Mouse (Mus musculus): ENCODE results near the gene Klf13.

The Klf13 gene

DNA sequence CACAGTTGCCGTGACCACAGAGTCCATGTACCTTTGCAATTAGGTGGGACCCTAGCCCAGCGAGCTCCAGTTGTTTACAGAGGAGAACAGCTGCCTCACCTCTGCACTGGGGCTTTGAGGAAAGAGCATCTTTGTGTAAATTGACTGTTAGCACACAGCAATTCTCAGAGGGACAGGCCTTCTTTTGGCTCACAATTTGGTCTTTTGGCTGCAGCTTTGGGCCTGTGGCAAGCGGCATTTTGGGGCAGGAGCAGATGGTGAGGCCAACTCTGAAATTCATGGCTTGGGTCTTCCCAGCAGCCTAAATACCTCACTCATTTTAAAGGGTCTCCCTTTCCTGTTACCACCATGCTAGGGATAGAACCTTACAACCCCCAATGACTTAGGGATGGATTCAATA is 10.5 kb upstream of the Klf13 start:
- no peak for DNase-seq (ENCODE audit: low spot score)

- DNase-seq (ENCODE audit: low spot score), result no peak
These were observed 9.1 kb upstream of the Klf13 start for GRCm38 (mm10) chr7:63947514-63948487.

GRCm38 (mm10) chr7:63943946-63944345 is 5.2 kb upstream of the Klf13 start:
- no peak for DNase-seq (ENCODE audit: low spot score)

GRCm38 (mm10) chr7:63941501-63941900 is 2.8 kb upstream of the Klf13 start:
- no peak for DNase-seq (ENCODE audit: low spot score)

- DNase-seq (ENCODE audit: low spot score), result no peak
These were observed 2.3 kb upstream of the Klf13 start for GRCm38 (mm10) chr7:63941050-63941449.

DNA sequence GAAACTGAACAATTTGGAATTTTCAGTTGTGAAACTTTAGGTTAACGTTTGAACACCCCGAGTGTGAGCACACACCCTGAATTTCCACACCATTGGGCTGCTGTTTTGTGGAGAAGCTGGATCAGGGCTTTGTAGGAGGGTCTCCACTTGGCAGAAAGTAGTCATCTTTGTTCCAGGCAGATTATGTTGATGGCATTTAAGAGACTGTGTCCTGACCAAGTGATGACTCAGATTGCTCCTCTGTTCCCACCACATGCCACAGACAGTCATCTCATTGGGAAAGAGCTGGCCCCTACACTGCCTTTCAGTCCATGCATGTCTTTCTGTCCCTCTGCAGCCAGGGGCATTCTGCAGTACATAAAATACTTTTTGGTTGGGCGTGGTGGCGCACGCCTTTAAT is 1.6 kb upstream of the Klf13 start:
- DNase-seq (ENCODE audit: low spot score), result no peak

GRCm38 (mm10) chr7:63939397-63939951 is 759 bp upstream of the Klf13 start:
- DNase-seq (ENCODE audit: low spot score), result peak; percentile 38

DNA sequence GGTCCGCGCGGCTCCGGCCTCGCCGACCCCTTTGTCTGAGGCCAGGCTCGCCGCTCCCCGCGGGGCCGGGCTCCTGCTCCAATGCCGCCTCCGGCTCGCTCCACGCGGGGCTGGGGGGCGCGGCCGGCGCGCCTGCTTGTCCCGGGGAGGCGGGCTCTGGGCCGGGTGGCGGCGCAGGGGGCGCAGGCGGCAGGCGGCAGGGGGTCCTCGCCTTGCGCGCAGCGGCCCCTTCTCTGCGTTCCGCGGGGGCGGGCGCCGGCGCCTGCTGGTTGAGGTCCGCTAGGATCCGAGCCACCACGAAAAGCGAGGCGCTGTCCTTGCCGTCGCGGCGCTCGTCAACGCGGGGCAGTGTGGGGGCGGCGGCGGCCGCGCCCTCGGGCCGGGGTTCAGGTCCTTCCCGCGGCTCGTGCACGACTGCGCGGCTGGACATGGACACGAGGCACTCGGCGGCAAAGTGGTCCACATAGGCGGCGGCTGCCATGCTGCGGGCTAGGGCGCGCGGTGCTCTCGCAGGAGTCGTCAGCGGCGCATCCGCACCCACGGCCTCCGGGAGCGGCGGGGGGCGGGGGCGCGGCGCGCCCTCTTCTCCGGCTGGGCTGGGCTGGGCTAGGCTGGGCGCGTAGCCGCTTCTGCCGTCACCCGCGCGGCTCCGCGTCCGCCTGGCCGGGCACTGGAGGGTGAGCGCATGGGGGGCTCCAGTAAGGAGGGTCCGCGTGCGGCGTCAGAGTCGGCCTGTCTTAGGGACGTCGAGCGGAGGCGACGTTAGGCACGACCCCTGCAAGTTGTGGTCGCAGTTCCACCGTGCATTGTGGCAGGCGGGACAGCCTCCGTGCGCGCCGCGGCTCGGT is 425 bp downstream of the Klf13 start:
- DNase-seq (ENCODE audit: low spot score), result no peak

GRCm38 (mm10) chr7:63937236-63938065 is 1.3 kb downstream of the Klf13 start:
- DNase-seq (ENCODE audit: low spot score), result peak; percentile 53

DNA sequence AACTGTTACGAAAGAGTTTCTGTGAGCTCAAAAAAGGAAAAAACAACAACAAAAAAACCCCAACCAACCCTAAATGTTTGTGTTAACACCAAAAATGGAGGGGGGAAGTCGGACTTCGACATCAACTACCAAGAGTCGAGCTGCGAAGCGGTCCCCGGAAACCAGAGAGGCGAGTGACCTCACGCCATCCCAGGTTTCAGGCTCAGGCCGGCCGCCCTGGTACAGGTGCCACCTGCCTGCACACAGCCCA is 1.8 kb downstream of the Klf13 start:
- DNase-seq (ENCODE audit: low spot score), result no peak

GRCm38 (mm10) chr7:63936188-63936985 is 2.3 kb downstream of the Klf13 start:
- no peak for DNase-seq (ENCODE audit: low spot score)

GRCm38 (mm10) chr7:63935809-63936187 is 2.9 kb downstream of the Klf13 start:
- DNase-seq (ENCODE audit: low spot score), result no peak

DNA sequence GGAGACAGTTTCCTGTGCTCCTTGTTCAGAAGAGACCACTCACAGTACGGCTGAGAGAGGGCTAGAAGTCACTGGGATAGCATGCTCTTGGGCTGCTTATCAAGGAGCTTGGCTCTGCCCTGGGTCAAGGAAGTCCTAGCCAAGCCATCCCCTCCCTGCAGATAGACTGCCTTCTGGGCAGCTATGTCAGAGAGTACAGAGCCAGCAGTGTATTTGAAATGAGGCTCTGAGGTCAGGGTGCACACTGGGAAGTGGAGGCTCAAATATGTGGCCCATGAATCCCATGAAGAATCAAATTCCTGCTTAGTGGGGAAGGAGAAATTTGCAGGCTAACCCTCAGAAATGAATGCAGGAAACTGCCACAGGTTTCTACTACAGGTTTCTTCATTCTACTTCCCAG is 4.2 kb downstream of the Klf13 start:
- DNase-seq (ENCODE audit: low spot score), result no peak

GRCm38 (mm10) chr7:63933905-63934304 is 4.8 kb downstream of the Klf13 start:
- no peak for DNase-seq (ENCODE audit: low spot score)

DNA sequence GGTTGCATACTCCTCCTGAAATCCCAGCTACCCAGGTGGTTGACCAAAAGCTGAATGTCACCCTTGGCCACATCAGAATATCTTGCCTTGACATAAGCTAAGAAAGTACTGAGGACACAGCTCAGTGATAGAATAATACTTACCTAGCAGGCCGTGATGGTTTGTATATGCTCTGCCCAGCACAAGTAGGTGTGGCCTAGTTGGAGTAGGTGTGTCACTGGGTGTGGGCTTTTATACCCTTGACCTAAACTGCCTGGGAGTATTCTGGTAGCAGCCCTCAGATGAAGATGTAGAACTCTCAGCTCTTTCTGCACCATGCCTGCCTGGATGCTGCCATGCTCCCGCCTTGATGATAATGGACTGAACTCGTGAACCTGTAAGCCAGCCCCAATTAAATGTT is 6.3 kb downstream of the Klf13 start:
- no peak for DNase-seq (ENCODE audit: low spot score)

DNA sequence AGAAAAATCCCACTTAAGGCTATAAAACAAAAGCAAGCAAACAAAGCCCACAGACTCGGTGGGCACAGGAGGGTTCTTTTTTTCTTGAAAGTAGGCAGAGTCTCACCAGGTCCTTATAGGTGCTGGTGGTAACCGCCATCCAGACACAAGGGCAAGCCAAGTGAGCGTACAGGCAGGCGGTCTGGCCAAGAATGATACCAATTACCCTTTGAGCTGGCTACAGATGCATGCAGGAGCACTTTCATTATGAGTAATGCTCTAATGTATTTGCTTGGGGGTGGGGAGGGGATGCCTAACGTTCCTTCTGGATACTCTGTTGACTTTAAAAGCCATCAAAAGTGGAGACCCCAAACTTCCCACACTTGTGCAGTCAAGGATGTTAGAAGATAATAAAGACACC is 7.9 kb downstream of the Klf13 start:
- no peak for DNase-seq (ENCODE audit: low spot score)

- no peak for DNase-seq (ENCODE audit: low spot score)
These were observed 8.6 kb downstream of the Klf13 start for GRCm38 (mm10) chr7:63930132-63930531.

GRCm38 (mm10) chr7:63929080-63929479 is 9.6 kb downstream of the Klf13 start:
- no peak for DNase-seq (ENCODE audit: low spot score)

DNA sequence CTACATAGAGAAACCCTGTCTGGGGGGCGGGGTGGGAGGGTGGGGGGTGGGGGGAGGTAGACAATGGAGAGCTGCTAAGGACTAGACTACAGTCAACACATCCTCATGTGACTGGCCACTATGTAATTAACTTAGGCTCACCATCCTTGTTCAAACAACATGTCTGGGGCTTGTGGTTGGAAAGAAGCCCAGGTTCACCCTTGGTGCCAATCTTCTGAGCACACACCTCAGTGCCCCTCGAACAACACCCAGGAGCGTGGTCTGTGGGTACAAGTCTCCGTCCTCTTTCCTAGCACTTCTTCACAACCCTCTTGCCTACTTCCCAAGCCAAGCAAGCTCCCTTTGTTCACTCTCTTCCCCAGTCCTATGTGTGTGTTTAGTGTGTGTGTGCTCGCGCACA is 11.6 kb downstream of the Klf13 start:
- DNase-seq (ENCODE audit: low spot score), result no peak

- DNase-seq (ENCODE audit: low spot score), result no peak
These were observed 12.2 kb downstream of the Klf13 start for GRCm38 (mm10) chr7:63926492-63926891.

Measured in urinary bladder, postnatal 10 days (tissue).